Mouse (Mus musculus) stomach, embryonic 14.5 days (tissue): ENCODE measurements around the gene Brd7. TPM values are rescaled to one million over a fixed set of nuclear protein-coding genes. Genes with fewer than 3 reads are reported as not detected.

ENCODE experiments used
- ATAC-seq: fragments of 200-750 bp; cut with Nextera tagmentation; 2 replicates; pipeline ENCODE4 v1.8.0; 2017; ENCODE audit warnings: low read depth, moderate TSS enrichment; ENCODE audit not compliant: insufficient number of reproducible peaks, insufficient read depth, low FRiP score
- H3K27ac ChIP-seq: fragments of 300-500 bp; sonication (generic); 2 replicates; pipeline ENCODE4 v1.5.1; 2014; ENCODE audit warnings: mild to moderate bottlenecking, low read length, moderate library complexity, mixed read lengths
- H3K27me3 ChIP-seq: fragments of 300-500 bp; sonication (generic); 2 replicates; pipeline ENCODE4 v1.6.1; 2014; ENCODE audit warnings: low read length, control low read depth, mixed read lengths; ENCODE audit not compliant: control insufficient read depth, insufficient read depth
- H3K36me3 ChIP-seq: fragments of 300-500 bp; sonication (generic); 2 replicates; pipeline ENCODE4 v1.6.1; 2014; ENCODE audit warnings: mild to moderate bottlenecking, control low read depth, low read length, moderate library complexity, mixed read lengths; ENCODE audit not compliant: control insufficient read depth, insufficient read depth
- H3K4me1 ChIP-seq: fragments of 300-500 bp; sonication (generic); 2 replicates; pipeline ENCODE4 v1.6.1; 2014; ENCODE audit warnings: low read length, control low read depth, mixed read lengths; ENCODE audit not compliant: control insufficient read depth, insufficient read depth
- H3K4me2 ChIP-seq: fragments of 300-500 bp; sonication (generic); replicated peaks from 2 replicates; pipeline ENCODE4 v1.6.1; 2014; ENCODE audit warnings: low read depth, low read length, control low read depth
- H3K4me3 ChIP-seq: fragments of 300-500 bp; sonication (generic); 2 replicates; pipeline ENCODE4 v1.5.1; 2014; ENCODE audit warnings: low read depth, low read length, control low read depth
- H3K9ac ChIP-seq: fragments of 300-500 bp; sonication (generic); replicated peaks from 2 replicates; pipeline ENCODE4 v1.6.1; 2014; ENCODE audit warnings: low read depth, mild to moderate bottlenecking, control low read depth, low read length, moderate library complexity, mixed read lengths
- H3K9me3 ChIP-seq: fragments of 300-500 bp; sonication (generic); 2 replicates; pipeline ENCODE4 v1.6.1; 2016; ENCODE audit warnings: low read depth, low read length, control low read depth; ENCODE audit not compliant: control insufficient read depth
- WGBS: fragments of 180-500 bp; shearing (Covaris S2); extraction: QIAGEN DNeasy Blood & Tissue Kit; methylation state at CpG from one replicate; pipeline ENCODE4 v1.1.7; 2014; 5-methylcytosine and 5-hydroxymethylcytosine counted together
- polyA plus RNA-seq: library from polyadenylated mRNA; unstranded; fragments of >200 nt; fragmentation: Nextera tagmentation; extraction: Ambion mirVana; gene quantifications from 2 replicates; pipeline ENCODE4 v1.2.1, GENCODE M21; 2014

The Brd7 gene
- polyA plus RNA-seq, 1 experiment from 2014 or later, result 66.1 TPM

GRCm38 (mm10) chr8:88323523-88323922, 38.5 kb downstream of the Brd7 start:
- Histone ChIP-seq H3K4me3 (no peak overlapping the region), H3K9me3 (no peaks in the 10 kb centered on the region), H3K4me1 (peaks cover 7% of the 10 kb centered on the region; the same call in 1 of the 2 replicates), H3K36me3 (peaks cover 16% of the 10 kb centered on the region), H3K4me2 (no peak overlapping the region), H3K9ac (no peak overlapping the region), H3K27ac (no peak overlapping the region), H3K27me3 (no peaks in the 10 kb centered on the region)
- 82% methylated on average over 5 of the region's 5 CpGs for WGBS
- no peak for ATAC-seq

GRCm38 (mm10) chr8:88321387-88321786, 40.6 kb downstream of the Brd7 start:
- Histone ChIP-seq H3K4me3 (no peak overlapping the region), H3K36me3 (peaks cover 6% of the 10 kb centered on the region; the same call in 1 of the 2 replicates), H3K9ac (no peak overlapping the region), H3K9me3 (no peaks in the 10 kb centered on the region), H3K4me2 (no peak overlapping the region), H3K27ac (no peak overlapping the region), H3K4me1 (peaks cover 9% of the 10 kb centered on the region; the same call in 1 of the 2 replicates), H3K27me3 (no peaks in the 10 kb centered on the region)
- ATAC-seq, result no peak
- 89% methylated on average over 5 of the region's 5 CpGs for WGBS

- Histone ChIP-seq H3K4me1 (0 out of 2 replicates have a peak, but pooled peaks cover 5% of the 10 kb centered on the region), H3K27me3 (no peaks in the 10 kb centered on the region)
- 98% methylated on average over 6 of the region's 6 CpGs for WGBS
These were observed 41.9 kb downstream of the Brd7 start for GRCm38 (mm10) chr8:88320134-88320533.

GRCm38 (mm10) chr8:88318151-88318550, 43.8 kb downstream of the Brd7 start:
- Histone ChIP-seq H3K9me3 (no peaks in the 10 kb centered on the region), H3K4me1 (0 out of 2 replicates have a peak, but pooled peaks cover 5% of the 10 kb centered on the region), H3K27me3 (0 out of 2 replicates have a peak, but pooled peaks cover 3% of the 10 kb centered on the region), H3K4me3 (no peak overlapping the region), H3K36me3 (no peaks in the 10 kb centered on the region), H3K27ac (no peak overlapping the region), H3K9ac (no peak overlapping the region), H3K4me2 (no peak overlapping the region)
- WGBS, result 93% methylated on average over 8 of the region's 8 CpGs
- no peak for ATAC-seq

More at GRCm38 (mm10) chr8:88320134-88320533, 41.9 kb downstream of the Brd7 start:
- H3K9ac ChIP-seq, result no peak overlapping the region
- H3K4me2 ChIP-seq, result no peak overlapping the region
- no peak overlapping the region for H3K27ac ChIP-seq
- no peaks in the 10 kb centered on the region for H3K36me3 ChIP-seq
- H3K9me3 ChIP-seq, result no peaks in the 10 kb centered on the region
- H3K4me3 ChIP-seq, result no peak overlapping the region
- ATAC-seq, result no peak

- 55% methylated on average over 5 of the region's 5 CpGs for WGBS
These were observed 44.7 kb downstream of the Brd7 start for GRCm38 (mm10) chr8:88317341-88317740.

GRCm38 (mm10) chr8:88316139-88316931, 45.7 kb downstream of the Brd7 start:
- Histone ChIP-seq H3K27ac (no peak overlapping the region; the same call in 1 of the 2 replicates), H3K9me3 (no peaks in the 10 kb centered on the region), H3K27me3 (0 out of 2 replicates have a peak, but pooled peaks cover 3% of the 10 kb centered on the region), H3K4me1 (0 out of 2 replicates have a peak, but pooled peaks cover 5% of the 10 kb centered on the region), H3K9ac (no peak overlapping the region), H3K36me3 (no peaks in the 10 kb centered on the region), H3K4me3 (no peak overlapping the region), H3K4me2 (no peak overlapping the region)
- peak; percentile 42; the same call in 1 of the 2 replicates for ATAC-seq
- WGBS, result 28% methylated on average over 8 of the region's 8 CpGs

More at GRCm38 (mm10) chr8:88317341-88317740, 44.7 kb downstream of the Brd7 start:
- no peak overlapping the region for H3K4me2 ChIP-seq
- no peak overlapping the region for H3K9ac ChIP-seq
- no peak overlapping the region for H3K4me3 ChIP-seq
- no peak for ATAC-seq
- no peaks in the 10 kb centered on the region for H3K36me3 ChIP-seq
- no peaks in the 10 kb centered on the region for H3K9me3 ChIP-seq
- H3K27ac ChIP-seq, result no peak overlapping the region
- 0 out of 2 replicates have a peak, but pooled peaks cover 5% of the 10 kb centered on the region for H3K4me1 ChIP-seq
- H3K27me3 ChIP-seq, result 0 out of 2 replicates have a peak, but pooled peaks cover 3% of the 10 kb centered on the region

GRCm38 (mm10) chr8:88315302-88315701, 46.7 kb downstream of the Brd7 start:
- no peak for ATAC-seq
- no peaks in the 10 kb centered on the region for H3K36me3 ChIP-seq
- H3K27me3 ChIP-seq, result 0 out of 2 replicates have a peak, but pooled peaks cover 3% of the 10 kb centered on the region
- H3K4me2 ChIP-seq, result no peak overlapping the region
- no peak overlapping the region for H3K9ac ChIP-seq
- 95% methylated on average over 8 of the region's 8 CpGs for WGBS
- no peak overlapping the region for H3K4me3 ChIP-seq
- H3K9me3 ChIP-seq, result no peaks in the 10 kb centered on the region
- 0 out of 2 replicates have a peak, but pooled peaks cover 5% of the 10 kb centered on the region for H3K4me1 ChIP-seq
- H3K27ac ChIP-seq, result no peak overlapping the region

GRCm38 (mm10) chr8:88313991-88314390, 48.0 kb downstream of the Brd7 start:
- Histone ChIP-seq H3K4me2 (no peak overlapping the region), H3K9ac (no peak overlapping the region), H3K36me3 (no peaks in the 10 kb centered on the region), H3K9me3 (no peaks in the 10 kb centered on the region), H3K27me3 (0 out of 2 replicates have a peak, but pooled peaks cover 3% of the 10 kb centered on the region), H3K4me1 (0 out of 2 replicates have a peak, but pooled peaks cover 5% of the 10 kb centered on the region), H3K4me3 (no peak overlapping the region), H3K27ac (no peak overlapping the region)
- 92% methylated on average over 12 of the region's 12 CpGs for WGBS
- no peak for ATAC-seq
